Mouse (Mus musculus) spleen, adult 2 months (tissue): ENCODE measurements around the gene B130006D01Rik.

ENCODE experiments used
- CTCF ChIP-seq: fragments of 200-500 bp; IDR thresholded peaks from 2 replicates; pipeline ENCODE4 v1.5.1; 2011; ENCODE audit warnings: mild to moderate bottlenecking, inconsistent platforms; ENCODE audit not compliant: insufficient read depth, insufficient read length, insufficient replicate concordance; ENCODE audit errors: extremely low read depth
- POLR2A ChIP-seq: fragments of 200-500 bp; IDR thresholded peaks from 2 replicates; pipeline ENCODE4 v1.6.1; 2011; ENCODE audit warnings: low read depth, low read length, inconsistent platforms

DNA sequence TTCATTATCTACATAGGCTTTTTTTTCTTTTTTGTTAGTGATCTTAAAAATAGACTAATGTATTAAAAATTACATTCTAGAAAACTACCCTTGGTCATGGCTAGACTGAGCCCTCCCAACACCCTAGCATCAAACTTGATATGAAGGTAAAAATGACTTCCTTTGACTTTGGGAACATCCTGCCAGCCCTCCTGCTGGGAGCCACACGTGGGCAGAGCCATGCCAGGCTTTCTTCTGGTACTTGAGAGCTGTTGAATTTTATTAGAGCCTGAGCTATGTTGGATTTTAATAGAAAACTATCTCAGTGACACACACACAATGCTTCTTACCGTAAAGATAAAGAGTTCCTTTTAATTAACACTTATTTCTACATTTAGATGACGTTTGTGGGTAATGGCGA, 23.4 kb downstream of the B130006D01Rik start:
- TF ChIP-seq CTCF, result no peak
- TF ChIP-seq POLR2A, result no peak
